Mouse (Mus musculus) gastrocnemius, postnatal 25 days (tissue): Measurements from ENCODE around the gene Spint2. TPM values are rescaled to one million over a fixed set of nuclear protein-coding genes. Genes with fewer than 3 reads are reported as not detected.

ENCODE experiments used
- DNase-seq: peaks from one replicate; pipeline ENCODE4 v3.0.0; 2022
- total RNA-seq, 2 experiments: library from RNA; stranded (reverse); gene quantifications; 1 replicate in 1 of 2; 2 replicates in 1 of 2; pipeline ENCODE4 v1.2.3; 2021

Spint2 gene
- total RNA-seq, 2 experiments from 2014 or later, result 3.4 to 5.2 TPM

- DNase-seq, result peak; percentile 36
These were observed 402 bp upstream of the Spint2 start for GRCm38 (mm10) chr7:29282074-29282554.

DNA sequence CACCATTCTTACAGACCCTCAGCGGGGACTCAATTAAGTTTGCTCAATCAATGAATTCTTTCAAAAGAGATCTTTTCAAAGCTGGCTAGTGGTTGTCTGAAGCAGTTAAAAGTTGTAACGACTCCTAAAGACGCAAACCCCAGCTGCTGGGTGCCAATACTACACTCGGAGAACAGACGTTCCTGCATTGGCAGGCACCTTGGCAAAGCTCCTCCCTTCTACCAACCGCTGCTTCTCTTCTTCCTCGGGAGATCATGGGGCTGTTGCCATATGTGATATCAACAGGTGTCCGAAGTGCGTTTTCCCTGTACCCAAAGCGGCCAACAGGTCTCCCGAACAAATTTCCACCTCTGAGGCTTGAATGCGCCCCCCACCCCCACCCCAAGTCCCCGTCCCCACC is 911 bp downstream of the Spint2 start:
- DNase-seq, result no peak

DNA sequence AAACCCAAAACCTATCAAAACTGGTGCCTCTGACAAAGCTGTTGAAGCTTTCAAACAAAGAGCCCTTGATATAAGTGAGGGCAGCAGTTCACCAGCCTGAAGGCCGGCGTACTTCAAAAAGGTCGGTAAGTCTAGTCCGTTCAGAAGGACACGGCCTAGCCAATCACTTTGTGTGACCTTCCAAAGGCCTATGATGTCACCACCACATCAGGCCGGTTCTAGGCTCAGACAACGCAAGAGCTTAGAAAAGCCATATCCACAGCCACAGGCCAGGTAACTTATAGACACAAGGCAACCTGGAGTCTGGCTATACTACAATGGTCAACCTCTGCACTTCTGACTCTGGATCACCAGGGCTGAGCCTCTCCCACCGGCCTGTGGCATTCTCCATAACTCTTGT is 1.8 kb downstream of the Spint2 start:
- no peak for DNase-seq

DNA sequence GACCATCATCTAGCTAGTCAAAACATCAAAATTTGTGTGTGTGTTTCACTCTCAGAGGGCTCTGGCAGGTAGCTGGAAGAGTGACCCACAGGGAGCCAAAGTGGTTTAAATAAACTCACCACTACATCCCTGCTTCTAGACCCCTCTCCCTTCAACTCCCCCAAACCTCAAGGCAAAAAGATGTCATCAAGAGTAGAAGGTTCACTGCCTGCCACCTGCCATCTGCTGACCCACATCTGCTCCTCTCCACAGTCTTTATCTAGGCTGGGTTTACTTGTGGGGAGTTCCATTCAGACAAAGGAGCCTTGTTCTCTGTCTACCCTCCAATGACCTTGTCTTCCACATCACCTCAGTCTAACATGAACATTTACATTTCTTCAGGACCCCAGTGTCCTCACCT is 2.5 kb downstream of the Spint2 start:
- no peak for DNase-seq

DNA sequence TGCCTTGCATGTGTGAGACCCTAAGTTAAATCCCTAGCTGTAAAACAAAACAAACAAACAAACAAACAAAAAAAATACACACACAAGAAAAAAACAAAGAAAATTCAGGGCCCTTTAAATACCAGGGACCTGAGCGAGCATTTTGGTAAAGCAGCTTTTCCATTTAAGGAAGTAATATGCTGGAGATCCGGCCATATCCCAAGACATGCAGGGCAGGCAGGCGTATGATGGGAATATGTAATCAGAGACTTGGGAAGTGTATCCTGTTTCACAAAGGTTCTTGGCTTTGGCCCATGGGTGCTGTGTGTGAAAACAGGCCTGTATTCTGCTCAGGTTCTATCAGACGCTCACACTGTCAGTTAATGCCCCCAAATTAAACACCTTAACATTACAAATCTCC is 4.2 kb downstream of the Spint2 start:
- DNase-seq, result no peak

DNA sequence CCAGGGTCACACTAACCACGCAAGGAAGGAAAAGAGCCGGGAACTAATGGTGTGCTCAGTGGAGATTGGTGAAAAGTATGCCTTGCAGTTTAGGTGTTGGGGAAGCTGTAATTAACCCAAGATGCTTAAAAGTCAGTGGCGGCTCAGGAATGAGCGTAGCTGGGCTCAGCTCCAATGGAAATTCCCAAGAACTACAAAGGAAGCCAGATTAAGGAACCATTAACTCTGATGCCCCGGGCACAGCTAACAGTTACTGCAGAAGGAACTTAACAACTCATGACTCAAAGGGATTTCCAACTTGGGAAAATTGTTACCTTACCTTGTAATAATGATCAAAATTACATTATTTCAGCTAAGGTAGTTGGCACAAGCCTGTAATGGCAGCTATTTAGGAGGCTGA is 5.0 kb downstream of the Spint2 start:
- DNase-seq, result no peak

DNA sequence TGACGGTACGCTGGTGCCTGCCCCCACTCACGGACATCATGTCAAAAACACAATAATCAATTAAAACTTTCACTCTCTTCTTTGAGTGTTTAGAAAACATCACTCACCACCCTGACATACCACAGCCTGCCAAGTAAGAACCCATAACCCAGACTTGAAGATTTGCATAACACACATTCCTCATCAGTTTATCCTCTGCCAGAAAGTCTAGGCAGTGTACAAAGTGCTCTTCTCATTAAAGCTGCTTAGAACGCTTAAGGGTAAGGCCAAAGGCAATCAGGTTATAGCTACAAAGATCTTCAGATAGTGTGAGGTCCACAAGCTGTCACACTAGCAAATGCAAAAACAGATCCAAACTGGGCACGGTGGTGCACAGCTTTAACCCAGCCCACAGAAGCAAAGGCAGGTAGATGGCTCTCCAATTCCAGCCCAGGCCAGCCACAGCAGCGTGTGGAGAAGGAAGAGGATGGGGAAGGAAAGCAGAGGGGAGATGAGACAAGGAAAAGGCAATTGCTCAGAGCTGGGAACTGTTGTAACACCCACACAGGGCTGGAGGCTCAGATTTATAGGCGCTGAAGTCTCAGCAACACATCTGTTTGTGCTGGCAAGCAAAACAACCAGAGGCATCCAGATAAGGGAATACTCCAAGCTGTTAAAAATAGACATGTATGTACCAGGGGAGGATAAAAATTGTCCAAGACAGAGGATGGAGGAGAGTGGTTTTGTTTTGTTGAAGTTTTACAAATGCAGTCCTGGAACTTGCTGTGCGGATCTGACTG is 9.8 kb downstream of the Spint2 start:
- no peak for DNase-seq

- DNase-seq, result no peak
These were observed 11.3 kb downstream of the Spint2 start for GRCm38 (mm10) chr7:29270445-29270844.

DNA sequence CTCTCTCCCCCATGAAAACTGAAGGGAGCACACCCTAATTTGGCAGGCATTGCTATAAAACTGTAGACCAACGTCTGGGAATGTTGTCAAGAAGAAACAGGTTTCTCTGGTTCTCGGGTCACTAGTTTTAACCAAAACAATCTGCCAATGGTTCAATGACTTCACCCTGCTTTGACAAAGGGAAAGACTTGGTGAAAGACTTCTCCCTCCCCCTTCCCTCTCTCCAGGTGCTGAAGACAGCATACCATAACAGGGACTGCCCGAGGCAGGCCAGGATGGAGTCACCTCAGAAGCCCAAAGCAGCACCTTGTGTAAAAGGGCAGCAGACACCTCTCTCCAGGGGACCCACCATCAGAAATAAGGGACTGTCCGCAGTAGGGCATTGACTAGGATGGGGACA is 14.8 kb downstream of the Spint2 start:
- no peak for DNase-seq

- DNase-seq, result no peak
These were observed 16.1 kb downstream of the Spint2 start for GRCm38 (mm10) chr7:29265636-29266035.

- DNase-seq, result no peak
These were observed 17.9 kb downstream of the Spint2 start for GRCm38 (mm10) chr7:29263831-29264230.

DNA sequence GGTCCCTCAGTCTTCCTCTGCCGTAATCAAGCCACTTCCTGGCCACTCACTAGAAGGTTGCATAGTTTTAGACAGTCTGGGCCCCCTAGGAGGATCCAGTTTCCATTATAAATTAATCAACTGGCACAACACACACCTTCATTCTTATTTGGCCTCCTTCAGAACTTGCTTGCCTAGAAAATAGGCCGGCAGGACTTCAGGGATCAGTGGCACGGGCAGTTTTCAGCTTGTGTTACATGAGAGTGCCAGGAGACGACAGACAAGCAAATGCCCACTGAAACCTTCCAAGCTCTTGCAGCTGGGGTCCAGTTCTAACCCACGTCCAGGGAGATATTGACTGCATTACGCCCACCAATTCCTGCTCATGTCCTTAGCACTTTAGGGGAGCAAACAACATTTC is 19.6 kb downstream of the Spint2 start:
- no peak for DNase-seq

- no peak for DNase-seq
These were observed 21.7 kb downstream of the Spint2 start for GRCm38 (mm10) chr7:29259781-29260730.

DNA sequence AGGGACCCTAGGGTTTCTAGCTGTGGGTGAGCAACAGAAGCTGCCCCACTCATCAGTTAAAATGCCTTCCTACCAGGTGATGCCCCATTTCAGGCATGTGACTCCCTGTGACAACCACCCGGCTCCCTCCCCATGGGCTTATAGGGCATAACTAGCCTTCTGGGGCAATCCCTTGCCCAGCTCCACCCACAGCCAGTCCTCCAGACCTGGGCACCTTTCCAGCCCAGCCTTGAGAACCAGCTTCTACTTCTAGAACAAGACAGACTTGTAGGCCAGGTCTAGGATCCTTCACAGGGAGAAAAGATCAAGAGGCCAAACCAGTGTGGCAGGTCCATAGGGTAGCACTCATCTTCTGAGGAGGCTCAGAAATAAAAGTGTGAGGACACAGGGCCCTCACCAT is 24.3 kb downstream of the Spint2 start:
- no peak for DNase-seq

DNA sequence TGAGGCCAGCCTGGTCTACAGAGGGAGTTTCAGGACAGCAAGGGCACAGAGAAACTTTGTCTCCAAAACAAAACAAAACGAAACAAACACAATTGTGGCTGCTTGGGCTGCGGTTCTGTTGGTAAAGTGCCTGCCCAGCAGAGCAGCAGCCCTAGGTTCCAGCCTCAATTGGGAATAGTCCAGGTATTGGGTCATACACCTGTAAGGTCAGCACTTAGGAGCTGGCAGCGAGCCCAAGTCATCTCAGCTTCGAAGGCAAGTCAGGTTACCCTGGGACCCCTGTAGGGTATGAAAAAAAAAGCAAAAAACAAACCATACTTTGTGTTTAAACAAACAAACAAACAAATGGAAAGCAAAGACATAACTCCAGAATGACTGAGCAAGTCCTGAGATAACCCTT is 25.8 kb downstream of the Spint2 start:
- DNase-seq, result no peak

DNA sequence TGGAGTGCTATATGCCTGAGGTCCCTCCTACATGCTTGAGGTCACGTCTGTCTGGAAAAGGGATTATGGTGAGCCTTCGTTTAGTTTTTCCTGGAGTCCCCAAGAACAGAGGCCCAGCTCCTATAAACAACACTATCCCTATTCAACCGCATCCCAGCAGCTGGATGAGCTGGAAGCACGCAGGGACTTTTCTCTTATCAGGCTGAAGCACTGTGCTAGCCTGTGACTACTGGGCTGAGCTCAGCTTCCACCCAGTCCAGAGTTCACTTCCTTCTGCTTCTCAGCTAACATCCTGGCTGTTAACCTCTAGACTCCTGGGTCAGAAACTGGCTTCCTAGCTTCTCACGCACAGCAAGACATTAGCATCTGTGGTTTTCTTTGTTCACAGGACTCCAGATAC is 27.9 kb downstream of the Spint2 start:
- DNase-seq, result no peak

- DNase-seq, result no peak
These were observed 30.5 kb downstream of the Spint2 start for GRCm38 (mm10) chr7:29251166-29251565.

DNA sequence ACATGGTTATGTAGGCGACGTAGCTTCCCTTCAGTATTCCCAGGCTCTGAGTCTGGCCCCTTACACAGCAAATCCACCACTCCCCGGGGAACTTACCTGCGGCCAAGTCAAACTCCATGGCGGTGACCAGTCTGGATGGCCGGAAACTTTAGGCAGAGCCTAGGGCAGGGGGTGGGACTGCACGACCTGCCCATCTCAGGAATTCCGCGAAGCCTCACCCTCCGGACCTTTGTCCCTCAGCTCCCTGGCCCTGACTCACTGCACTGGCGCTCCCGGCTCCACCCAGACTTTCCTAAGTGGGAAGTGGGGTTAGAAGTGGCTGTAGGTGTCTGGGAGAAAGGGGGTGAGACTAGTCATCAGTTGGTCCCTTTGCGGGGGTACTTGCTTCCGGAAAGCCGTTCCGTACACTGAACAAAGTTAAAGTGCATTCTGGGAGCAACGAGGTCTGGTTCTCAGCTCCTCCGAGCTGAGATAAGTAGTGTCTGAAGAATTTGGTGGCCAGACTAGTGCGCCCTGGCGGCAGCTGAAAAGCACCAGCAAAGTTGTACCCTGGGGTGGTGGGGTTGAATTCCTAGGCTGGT is 33.4 kb downstream of the Spint2 start, which contains the start of gene 2200002D01Rik:
TSS of gene 2200002D01Rik (minus strand) at position 206 of the 581 bp plus-strand sequence.
- DNase-seq, result no peak

GRCm38 (mm10) chr7:29247706-29248105 is 34.0 kb downstream of the Spint2 start:
- DNase-seq, result no peak

- DNase-seq, result peak; percentile 62
These were observed 34.4 kb downstream of the Spint2 start for GRCm38 (mm10) chr7:29247314-29247700.

DNA sequence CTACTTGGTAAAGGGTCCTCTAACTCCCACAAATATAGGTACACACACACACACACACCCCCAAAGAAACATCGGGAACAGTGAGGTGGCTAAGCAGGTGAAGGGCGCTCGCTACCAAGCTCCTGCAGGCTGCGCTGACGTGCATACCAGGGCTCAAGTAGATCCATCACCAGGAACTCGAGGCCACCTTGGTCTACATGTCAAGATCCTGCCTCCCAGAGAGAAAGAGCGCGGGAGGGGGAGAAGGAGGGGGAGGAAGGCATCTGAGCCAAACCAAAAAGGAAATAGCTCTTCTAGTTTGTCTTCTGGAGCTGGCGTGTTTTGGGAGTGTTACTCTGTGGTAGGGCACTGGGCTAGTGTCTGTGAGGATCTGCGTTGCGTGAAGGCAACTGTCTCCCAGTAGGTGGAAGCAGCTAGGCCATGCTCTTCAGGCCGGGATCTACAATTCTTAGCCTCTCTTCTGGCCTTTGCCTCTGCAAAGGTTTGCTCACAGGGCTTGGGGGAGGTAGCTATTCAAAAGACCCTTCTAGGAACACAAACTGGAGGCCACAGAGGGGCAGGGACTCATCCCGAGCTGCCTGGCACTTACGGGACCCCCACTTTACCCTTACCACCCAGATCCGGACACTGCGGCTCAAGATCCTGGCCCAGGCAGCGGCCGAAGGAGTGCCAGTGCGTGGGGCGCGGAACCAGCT is 34.9 kb downstream of the Spint2 start:
- no peak for DNase-seq

- no peak for DNase-seq
These were observed 35.7 kb downstream of the Spint2 start for GRCm38 (mm10) chr7:29246015-29246414.
